Mouse (Mus musculus) erythroblast, embryonic 14.5 days (primary cell): Measurements from ENCODE around the gene Gdf1. TPM values are rescaled to one million over a fixed set of nuclear protein-coding genes. Genes with fewer than 3 reads are reported as not detected.

Experiments
- H3K27me3 ChIP-seq: 2 replicates; pipeline ENCODE4 v1.6.1; 2012; ENCODE audit warnings: inconsistent platforms; ENCODE audit not compliant: control insufficient read depth
- H3K36me3 ChIP-seq: 2 replicates; pipeline ENCODE4 v1.6.1; 2012; ENCODE audit warnings: mild to moderate bottlenecking, inconsistent platforms; ENCODE audit not compliant: control insufficient read depth
- H3K4me1 ChIP-seq: 2 replicates; pipeline ENCODE4 v1.6.1; 2012; ENCODE audit warnings: inconsistent platforms; ENCODE audit not compliant: control insufficient read depth
- H3K4me3 ChIP-seq: replicated peaks from 2 replicates; pipeline ENCODE3; 2012; ENCODE audit warnings: moderate library complexity, mild to moderate bottlenecking, inconsistent platforms
- H3K9me3 ChIP-seq: 2 replicates; pipeline ENCODE4 v1.6.1; 2012; ENCODE audit warnings: low read length, inconsistent platforms, mixed read lengths; ENCODE audit not compliant: control insufficient read depth
- GATA1 ChIP-seq: IDR thresholded peaks from 2 replicates; pipeline ENCODE4 v1.6.1; 2012; ENCODE audit warnings: low read length, inconsistent platforms, mixed read lengths
- TAL1 ChIP-seq: IDR thresholded peaks from 3 replicates; pipeline ENCODE4 v1.6.1; 2012; ENCODE audit warnings: low read length, inconsistent platforms, mixed read lengths
- polyA plus RNA-seq: library from polyadenylated mRNA; stranded (reverse); fragments of >175 nt; gene quantifications from 2 replicates; pipeline ENCODE4 v1.2.3, GENCODE M21; 2012

Gdf1 gene
- polyA plus RNA-seq, 1 experiment, result 0.10 TPM

- Histone ChIP-seq H3K4me3 (no peak overlapping the region), H3K9me3 (peaks cover 19% of the 10 kb centered on the region), H3K36me3 (peaks cover 55% of the 10 kb centered on the region), H3K4me1 (peaks cover 52% of the 10 kb centered on the region), H3K27me3 (peaks cover 8% of the 10 kb centered on the region)
- TF ChIP-seq TAL1 (no peak), GATA1 (no peak)
These were observed 471 bp downstream of the Gdf1 start for GRCm38 (mm10) chr8:70329835-70330740.

GRCm38 (mm10) chr8:70330741-70331364 is 1.2 kb downstream of the Gdf1 start:
- TF ChIP-seq TAL1 (no peak), GATA1 (no peak)
- H3K27me3 ChIP-seq, result peaks cover 8% of the 10 kb centered on the region
- peaks cover 19% of the 10 kb centered on the region for H3K9me3 ChIP-seq
- H3K4me1 ChIP-seq, result peaks cover 49% of the 10 kb centered on the region
- no peak overlapping the region for H3K4me3 ChIP-seq
- H3K36me3 ChIP-seq, result peaks cover 63% of the 10 kb centered on the region

- TF ChIP-seq GATA1 (no peak), TAL1 (no peak)
- no peak overlapping the region for H3K4me3 ChIP-seq
- H3K4me1 ChIP-seq, result peaks cover 47% of the 10 kb centered on the region
- H3K9me3 ChIP-seq, result peaks cover 19% of the 10 kb centered on the region
- H3K27me3 ChIP-seq, result peaks cover 8% of the 10 kb centered on the region
- peaks cover 69% of the 10 kb centered on the region for H3K36me3 ChIP-seq
These were observed 1.9 kb downstream of the Gdf1 start for GRCm38 (mm10) chr8:70331526-70331925.

GRCm38 (mm10) chr8:70332070-70332877 is 2.7 kb downstream of the Gdf1 start:
- no peak for TF ChIP-seq GATA1
- no peak for TF ChIP-seq TAL1
- H3K9me3 ChIP-seq, result peaks cover 19% of the 10 kb centered on the region
- peaks cover 77% of the 10 kb centered on the region for H3K36me3 ChIP-seq
- peaks cover 8% of the 10 kb centered on the region for H3K27me3 ChIP-seq
- H3K4me3 ChIP-seq, result no peak overlapping the region
- peaks cover 45% of the 10 kb centered on the region for H3K4me1 ChIP-seq

- TF ChIP-seq TAL1 (no peak), GATA1 (no peak)
- H3K36me3 ChIP-seq, result peaks cover 83% of the 10 kb centered on the region
These were observed 3.2 kb downstream of the Gdf1 start for GRCm38 (mm10) chr8:70332878-70333202.

GRCm38 (mm10) chr8:70338931-70339330 is 9.3 kb downstream of the Gdf1 start:
- Histone ChIP-seq H3K4me3 (no peak overlapping the region), H3K4me1 (peaks cover 5% of the 10 kb centered on the region; the same call in 1 of the 2 replicates), H3K27me3 (no peaks in the 10 kb centered on the region), H3K36me3 (peaks cover 100% of the 10 kb centered on the region), H3K9me3 (no peaks in the 10 kb centered on the region)
- TF ChIP-seq TAL1, result no peak
- no peak for TF ChIP-seq GATA1

More at GRCm38 (mm10) chr8:70332878-70333202, 3.2 kb downstream of the Gdf1 start:
- Histone ChIP-seq H3K9me3 (peaks cover 17% of the 10 kb centered on the region), H3K27me3 (peaks cover 8% of the 10 kb centered on the region), H3K4me1 (peaks cover 39% of the 10 kb centered on the region), H3K4me3 (no peak overlapping the region)

GRCm38 (mm10) chr8:70340659-70341058 is 11.0 kb downstream of the Gdf1 start:
- Histone ChIP-seq H3K9me3 (no peaks in the 10 kb centered on the region), H3K4me3 (no peak overlapping the region), H3K27me3 (no peaks in the 10 kb centered on the region), H3K4me1 (peaks cover 20% of the 10 kb centered on the region), H3K36me3 (peaks cover 99% of the 10 kb centered on the region)
- TF ChIP-seq TAL1, result no peak
- TF ChIP-seq GATA1, result no peak

GRCm38 (mm10) chr8:70342007-70342406 is 12.4 kb downstream of the Gdf1 start:
- Histone ChIP-seq H3K27me3 (no peaks in the 10 kb centered on the region), H3K4me3 (no peak overlapping the region), H3K4me1 (peaks cover 31% of the 10 kb centered on the region), H3K9me3 (no peaks in the 10 kb centered on the region), H3K36me3 (peaks cover 98% of the 10 kb centered on the region)
- TF ChIP-seq TAL1, result no peak

GRCm38 (mm10) chr8:70343076-70343475 is 13.5 kb downstream of the Gdf1 start:
- peaks cover 98% of the 10 kb centered on the region for H3K36me3 ChIP-seq
- H3K4me1 ChIP-seq, result peaks cover 41% of the 10 kb centered on the region
- no peaks in the 10 kb centered on the region for H3K27me3 ChIP-seq
- no peaks in the 10 kb centered on the region for H3K9me3 ChIP-seq
- TF ChIP-seq GATA1, result no peak
- no peak overlapping the region for H3K4me3 ChIP-seq
